Mouse (Mus musculus) testis, adult 2 months (tissue): ENCODE data around the gene Strbp.
"Not testable (repeated sequence)": the region's sequence is repeated elsewhere in the genome, so short reads cannot be mapped to it uniquely, and the experiment has no call there.

Experiments
- CTCF ChIP-seq: fragments of 200-500 bp; IDR thresholded peaks from 2 replicates; pipeline ENCODE4 v1.5.1; 2012; ENCODE audit warnings: low read depth, mild to moderate bottlenecking, inconsistent platforms, low read length, moderate library complexity; ENCODE audit not compliant: control insufficient read depth, insufficient read depth, insufficient replicate concordance
- POLR2A ChIP-seq: fragments of 200-500 bp; IDR thresholded peaks from 2 replicates; pipeline ENCODE4 v1.6.1; 2012; ENCODE audit warnings: low read depth, mild to moderate bottlenecking, inconsistent platforms, low read length, moderate library complexity; ENCODE audit not compliant: control insufficient read depth

- not testable (repeated sequence) for TF ChIP-seq POLR2A, CTCF
These were observed 197.8 kb downstream of the Strbp start for GRCm38 (mm10) chr2:37505856-37506255.
